Mouse (Mus musculus): ENCODE measurements around the gene 8030411F24Rik.

DNA sequence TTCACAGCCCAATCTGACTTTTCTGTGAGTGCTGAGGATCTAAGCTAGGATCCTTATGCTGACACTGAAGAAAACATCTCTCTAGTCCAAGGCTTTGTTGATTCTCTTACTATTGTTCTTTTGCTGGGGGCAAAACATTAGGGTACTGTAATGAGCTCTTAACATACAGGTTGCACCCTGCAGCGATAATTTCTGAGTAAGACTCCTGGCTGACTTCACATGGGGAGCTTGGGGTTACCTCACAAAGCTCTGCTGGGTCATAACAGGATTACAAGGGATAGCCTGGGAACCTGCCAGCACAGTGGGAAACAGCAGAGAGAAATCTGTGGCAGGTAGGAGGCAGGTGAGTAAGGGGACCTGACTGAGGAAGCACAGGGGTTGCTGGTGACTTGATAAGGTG lies 31.8 kb upstream of the 8030411F24Rik start, which contains the start of gene Cstl1:
- no peak for TF ChIP-seq CTCF (IDR thresholded peaks at IDR 0.05)
- TF ChIP-seq EP300 (IDR thresholded peaks at IDR 0.05), result no peak

Data from lung, postnatal 0 days (tissue).